Mouse (Mus musculus): ENCODE measurements around the gene Rdm1.

Gene Rdm1

GRCm38 (mm10) chr11:101657886-101658750 lies 31.1 kb downstream of the Rdm1 start:
- peak; percentile 84 for DNase-seq (ENCODE audit: low read depth)

- peak; percentile 93 for DNase-seq (ENCODE audit: low read depth)
These were observed 32.0 kb downstream of the Rdm1 start for GRCm38 (mm10) chr11:101658751-101659558.

GRCm38 (mm10) chr11:101661191-101661590 lies 34.2 kb downstream of the Rdm1 start:
- no peak for DNase-seq (ENCODE audit: low read depth)

- DNase-seq (ENCODE audit: low read depth) = no peak
These were observed 34.8 kb downstream of the Rdm1 start for GRCm38 (mm10) chr11:101661786-101662185.

GRCm38 (mm10) chr11:101663229-101664027 lies 36.4 kb downstream of the Rdm1 start:
- no peak for DNase-seq (ENCODE audit: low read depth)

- peak; percentile 87 for DNase-seq (ENCODE audit: low read depth)
These were observed 38.0 kb downstream of the Rdm1 start, which contains the start of gene Arl4d for GRCm38 (mm10) chr11:101664825-101665635. Gene Arl4d, plus strand, starts transcription at chr11:101665541.

GRCm38 (mm10) chr11:101665636-101665992 lies 38.6 kb downstream of the Rdm1 start:
- no peak for DNase-seq (ENCODE audit: low read depth)

GRCm38 (mm10) chr11:101666626-101667345 lies 39.8 kb downstream of the Rdm1 start:
- no peak for DNase-seq (ENCODE audit: low read depth)

- DNase-seq (ENCODE audit: low read depth) = no peak
These were observed 41.0 kb downstream of the Rdm1 start for GRCm38 (mm10) chr11:101667871-101668532.

GRCm38 (mm10) chr11:101668546-101669261 lies 41.7 kb downstream of the Rdm1 start:
- DNase-seq (ENCODE audit: low read depth) = no peak

GRCm38 (mm10) chr11:101670334-101670733 lies 43.3 kb downstream of the Rdm1 start:
- no peak for DNase-seq (ENCODE audit: low read depth)

GRCm38 (mm10) chr11:101671255-101671654 lies 44.3 kb downstream of the Rdm1 start:
- no peak for DNase-seq (ENCODE audit: low read depth)

- no peak for DNase-seq (ENCODE audit: low read depth)
These were observed 46.1 kb downstream of the Rdm1 start for GRCm38 (mm10) chr11:101673010-101673642.

GRCm38 (mm10) chr11:101674106-101674505 lies 47.1 kb downstream of the Rdm1 start:
- DNase-seq (ENCODE audit: low read depth) = no peak

GRCm38 (mm10) chr11:101675349-101675748 lies 48.4 kb downstream of the Rdm1 start:
- no peak for DNase-seq (ENCODE audit: low read depth)

GRCm38 (mm10) chr11:101677655-101678054 lies 50.7 kb downstream of the Rdm1 start:
- no peak for DNase-seq (ENCODE audit: low read depth)

- no peak for DNase-seq (ENCODE audit: low read depth)
These were observed 51.8 kb downstream of the Rdm1 start for GRCm38 (mm10) chr11:101678770-101679169.

GRCm38 (mm10) chr11:101679907-101680306 lies 52.9 kb downstream of the Rdm1 start:
- DNase-seq (ENCODE audit: low read depth) = no peak

Measured in c-Kit-positive CD71-negative TER-119-negative erythroid progenitor cells, embryonic 14.5 days (primary cell).